Mouse (Mus musculus): ENCODE results near the gene C87436. TPM values are rescaled to one million over a fixed set of nuclear protein-coding genes. Genes with fewer than 3 reads are reported as not detected.

Gene C87436
- polyA plus RNA-seq (2012; rRNA removed), result 14.9 and 16.6 TPM in 2 replicates

GRCm38 (mm10) chr6:86438272-86439118 lies at the start of gene C87436:
TSS of gene C87436 (plus strand) at chr6:86438374.
- H3K27ac ChIP-seq (ENCODE audit: control insufficient read depth, insufficient read depth, low read length), result peak within 1 kb of the TSS; percentile 97
- H3K4me1 ChIP-seq (replicated peaks; ENCODE audit: control insufficient read depth, insufficient read depth, low read length), result no peaks in the 10 kb centered on the region
- H3K27me3 ChIP-seq (ENCODE audit: control insufficient read depth, insufficient read depth, low read length), result no peaks in the 10 kb centered on the region
- peak; percentile 92 for DNase-seq
- H3K36me3 ChIP-seq (ENCODE audit: control insufficient read depth, insufficient read depth, low read length), result peaks cover 9% of the 10 kb centered on the region; the same call in 1 of the 2 replicates
- WGBS, result under 1% methylated on average over 59 of the region's 59 CpGs
- H3K4me3 ChIP-seq (ENCODE audit: control insufficient read depth, insufficient read depth, low read length), result peak within 1 kb of the TSS; percentile 96
- TF ChIP-seq CTCF (IDR thresholded peaks at IDR 0.05; ENCODE audit: borderline replicate concordance, control insufficient read depth, extremely low read depth, insufficient read depth, low read length, poor library complexity), result peak; percentile 29; the same call in 1 of the 2 replicates
- peak; percentile 54 for TF ChIP-seq POLR2A (IDR thresholded peaks at IDR 0.05; ENCODE audit: control insufficient read depth, extremely low read depth, insufficient read depth, low read length, poor library complexity)

- H3K4me1 ChIP-seq (replicated peaks; ENCODE audit: control insufficient read depth, insufficient read depth, low read length), result no peaks in the 10 kb centered on the region
- H3K27me3 ChIP-seq (ENCODE audit: control insufficient read depth, insufficient read depth, low read length), result no peaks in the 10 kb centered on the region
- no peak overlapping the region for H3K27ac ChIP-seq (ENCODE audit: control insufficient read depth, insufficient read depth, low read length)
- DNase-seq, result no peak
- 0 out of 2 replicates have a peak, but pooled peaks cover 3% of the 10 kb centered on the region for H3K36me3 ChIP-seq (ENCODE audit: control insufficient read depth, insufficient read depth, low read length)
- TF ChIP-seq CTCF (IDR thresholded peaks at IDR 0.05; ENCODE audit: borderline replicate concordance, control insufficient read depth, extremely low read depth, insufficient read depth, low read length, poor library complexity), result no peak
- 95% methylated on average over 18 of the region's 18 CpGs for WGBS
- H3K4me3 ChIP-seq (ENCODE audit: control insufficient read depth, insufficient read depth, low read length), result no peak overlapping the region
Observed at GRCm38 (mm10) chr6:86388461-86388860, 49.7 kb upstream of the C87436 start.

- H3K27ac ChIP-seq (ENCODE audit: control insufficient read depth, insufficient read depth, low read length), result no peak overlapping the region
- WGBS, result 96% methylated on average over 5 of the region's 5 CpGs
- H3K27me3 ChIP-seq (ENCODE audit: control insufficient read depth, insufficient read depth, low read length), result no peaks in the 10 kb centered on the region
- TF ChIP-seq POLR2A (IDR thresholded peaks at IDR 0.05; ENCODE audit: control insufficient read depth, extremely low read depth, insufficient read depth, low read length, poor library complexity) (no peak), CTCF (IDR thresholded peaks at IDR 0.05; ENCODE audit: borderline replicate concordance, control insufficient read depth, extremely low read depth, insufficient read depth, low read length, poor library complexity) (no peak)
- peaks cover 3% of the 10 kb centered on the region; the same call in 1 of the 2 replicates for H3K4me1 ChIP-seq (replicated peaks; ENCODE audit: control insufficient read depth, insufficient read depth, low read length)
- 0 out of 2 replicates have a peak, but pooled peaks cover 3% of the 10 kb centered on the region for H3K36me3 ChIP-seq (ENCODE audit: control insufficient read depth, insufficient read depth, low read length)
- DNase-seq, result no peak
- no peak overlapping the region for H3K4me3 ChIP-seq (ENCODE audit: control insufficient read depth, insufficient read depth, low read length)
Observed at GRCm38 (mm10) chr6:86391326-86391725, 46.8 kb upstream of the C87436 start.

GRCm38 (mm10) chr6:86393187-86393586 lies 45.0 kb upstream of the C87436 start:
- peaks cover 5% of the 10 kb centered on the region; the same call in 1 of the 2 replicates for H3K4me1 ChIP-seq (replicated peaks; ENCODE audit: control insufficient read depth, insufficient read depth, low read length)
- WGBS, result 100% methylated on average over 1 of the region's 1 CpGs
- TF ChIP-seq CTCF (IDR thresholded peaks at IDR 0.05; ENCODE audit: borderline replicate concordance, control insufficient read depth, extremely low read depth, insufficient read depth, low read length, poor library complexity), result no peak
- TF ChIP-seq POLR2A (IDR thresholded peaks at IDR 0.05; ENCODE audit: control insufficient read depth, extremely low read depth, insufficient read depth, low read length, poor library complexity), result no peak
- no peak overlapping the region for H3K4me3 ChIP-seq (ENCODE audit: control insufficient read depth, insufficient read depth, low read length)
- DNase-seq, result no peak
- 0 out of 2 replicates have a peak, but pooled peaks cover 3% of the 10 kb centered on the region for H3K36me3 ChIP-seq (ENCODE audit: control insufficient read depth, insufficient read depth, low read length)
- H3K27ac ChIP-seq (ENCODE audit: control insufficient read depth, insufficient read depth, low read length), result no peak overlapping the region
- H3K27me3 ChIP-seq (ENCODE audit: control insufficient read depth, insufficient read depth, low read length), result no peaks in the 10 kb centered on the region

- Histone ChIP-seq H3K36me3 (ENCODE audit: control insufficient read depth, insufficient read depth, low read length) (0 out of 2 replicates have a peak, but pooled peaks cover 3% of the 10 kb centered on the region), H3K4me1 (replicated peaks; ENCODE audit: control insufficient read depth, insufficient read depth, low read length) (peaks cover 5% of the 10 kb centered on the region; the same call in 1 of the 2 replicates), H3K4me3 (ENCODE audit: control insufficient read depth, insufficient read depth, low read length) (no peak overlapping the region), H3K27ac (ENCODE audit: control insufficient read depth, insufficient read depth, low read length) (no peak overlapping the region), H3K27me3 (ENCODE audit: control insufficient read depth, insufficient read depth, low read length) (no peaks in the 10 kb centered on the region)
- WGBS, result 94% methylated on average over 17 of the region's 17 CpGs
- no peak for DNase-seq
- TF ChIP-seq POLR2A (IDR thresholded peaks at IDR 0.05; ENCODE audit: control insufficient read depth, extremely low read depth, insufficient read depth, low read length, poor library complexity) (no peak), CTCF (IDR thresholded peaks at IDR 0.05; ENCODE audit: borderline replicate concordance, control insufficient read depth, extremely low read depth, insufficient read depth, low read length, poor library complexity) (no peak)
Observed at GRCm38 (mm10) chr6:86394078-86394720, 44.0 kb upstream of the C87436 start.

GRCm38 (mm10) chr6:86395021-86395420 lies 43.2 kb upstream of the C87436 start:
- no peak overlapping the region for H3K4me3 ChIP-seq (ENCODE audit: control insufficient read depth, insufficient read depth, low read length)
- no peaks in the 10 kb centered on the region for H3K27me3 ChIP-seq (ENCODE audit: control insufficient read depth, insufficient read depth, low read length)
- 97% methylated on average over 9 of the region's 9 CpGs for WGBS
- no peak for DNase-seq
- TF ChIP-seq CTCF (IDR thresholded peaks at IDR 0.05; ENCODE audit: borderline replicate concordance, control insufficient read depth, extremely low read depth, insufficient read depth, low read length, poor library complexity), result no peak
- TF ChIP-seq POLR2A (IDR thresholded peaks at IDR 0.05; ENCODE audit: control insufficient read depth, extremely low read depth, insufficient read depth, low read length, poor library complexity), result no peak
- 0 out of 2 replicates have a peak, but pooled peaks cover 3% of the 10 kb centered on the region for H3K36me3 ChIP-seq (ENCODE audit: control insufficient read depth, insufficient read depth, low read length)
- no peak overlapping the region for H3K27ac ChIP-seq (ENCODE audit: control insufficient read depth, insufficient read depth, low read length)
- peaks cover 5% of the 10 kb centered on the region; the same call in 1 of the 2 replicates for H3K4me1 ChIP-seq (replicated peaks; ENCODE audit: control insufficient read depth, insufficient read depth, low read length)

Data from thymus, adult 2 months (tissue).